Mouse (Mus musculus) T-helper 2 cell (primary cell): Measurements from ENCODE around the gene Zfp503.

Source experiments
- in situ Hi-C: fragments of 300-600 bp; cut with MboI, MseI; formaldehyde crosslinking; loops from one replicate; pipeline ENCODE4 v1.15.1; 2025; ENCODE audit warnings: high pct_unique_total_duplicates

Zfp503 gene

DNA sequence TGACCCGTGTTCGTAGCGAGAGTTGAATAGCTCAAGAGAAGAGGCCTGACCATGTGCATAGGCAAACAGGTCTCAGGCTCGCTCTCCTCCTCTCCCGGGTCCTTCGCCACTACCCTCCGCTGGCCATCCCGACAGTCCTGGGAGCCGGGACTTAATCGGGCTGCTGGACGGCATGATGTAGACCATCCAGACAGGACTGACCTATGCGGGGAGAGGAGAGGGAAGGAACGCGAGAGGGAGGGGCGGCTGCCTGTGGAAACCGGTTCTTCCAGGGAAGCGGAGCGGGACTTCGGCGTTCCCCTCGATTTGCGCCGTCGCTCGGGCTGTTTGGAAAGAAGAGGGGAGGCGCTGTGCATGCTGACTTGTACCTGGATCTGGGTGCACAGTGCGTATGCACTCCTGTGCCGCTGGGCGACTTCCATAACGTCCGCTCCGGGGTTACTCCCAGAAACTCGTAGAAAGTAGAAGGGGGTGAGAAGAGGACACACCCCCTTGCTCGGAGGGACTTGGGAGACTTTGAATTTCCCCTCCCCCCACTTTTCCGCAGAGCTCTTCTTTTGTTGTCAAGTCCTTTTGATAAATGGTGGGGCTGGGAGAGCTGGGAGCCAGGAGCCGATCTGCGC, at the start of gene Zfp503:
Gene Zfp503 (minus strand): TSS at position 311 of the 623 bp plus-strand sequence.
- in situ Hi-C loops, result no loop called here

DNA sequence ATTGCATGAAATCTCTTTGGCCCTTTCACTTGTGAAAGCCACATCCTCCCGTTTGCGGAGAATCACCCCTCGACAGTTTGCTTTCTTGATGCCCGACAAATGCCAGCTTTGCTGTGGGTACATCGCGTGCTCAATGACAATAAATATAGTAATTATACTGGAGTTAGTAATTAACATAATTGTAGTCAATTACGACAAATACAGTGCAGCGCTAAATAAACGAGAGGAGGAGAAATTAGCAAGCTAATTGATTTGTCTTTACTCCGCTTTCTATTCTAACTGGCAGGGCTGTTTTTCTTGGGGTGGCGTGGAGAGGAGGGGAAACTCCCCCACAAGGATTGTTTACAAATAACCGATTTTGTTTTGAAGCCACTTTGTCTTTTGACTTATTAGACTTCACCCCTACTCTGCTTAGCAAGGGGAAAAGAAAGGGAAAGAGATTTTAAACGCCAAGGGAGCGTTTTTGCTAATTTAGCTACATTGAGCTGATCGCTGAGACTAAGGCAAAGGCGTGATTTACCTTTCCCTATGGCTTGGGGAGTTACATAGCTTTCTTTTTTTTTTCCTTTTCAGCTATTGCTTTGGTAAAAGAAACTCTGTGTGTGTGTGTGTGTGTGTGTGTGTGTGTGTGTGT, 48.2 kb upstream of the Zfp503 start:
- in situ Hi-C loops, result no loop called here

DNA sequence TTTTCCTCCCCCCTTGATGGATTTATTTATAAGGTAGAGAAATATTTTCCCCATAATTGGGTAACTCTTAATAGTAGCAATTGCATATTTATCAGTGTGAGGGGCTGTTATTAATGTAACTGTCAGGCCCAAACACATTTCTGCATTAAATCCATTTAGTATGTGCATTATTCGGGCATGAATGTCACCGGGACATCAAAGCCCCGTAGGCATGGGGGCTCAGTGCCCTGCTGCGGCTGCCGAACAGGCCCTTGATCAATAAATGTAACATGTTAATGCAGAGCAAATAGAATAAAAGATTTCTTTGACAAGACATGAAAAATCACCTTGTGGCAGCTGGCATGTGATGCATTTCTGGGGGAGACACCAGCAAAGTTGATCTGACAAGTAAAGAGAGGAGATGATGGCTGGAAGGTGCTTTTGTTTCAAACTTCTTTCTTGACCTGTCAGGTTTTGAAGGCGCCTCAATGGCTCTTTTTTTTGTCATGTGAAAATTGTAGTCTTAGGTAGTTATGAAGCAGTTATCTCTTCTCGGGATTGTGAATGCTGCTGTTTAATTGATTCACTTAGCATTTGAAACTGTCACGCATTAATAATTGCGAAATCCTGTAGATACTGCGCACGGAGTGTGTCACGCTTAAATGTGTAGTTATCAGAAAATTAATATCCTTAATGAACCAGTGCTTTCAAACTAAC, 47.5 kb upstream of the Zfp503 start:
- in situ Hi-C loops, result no loop called here

DNA sequence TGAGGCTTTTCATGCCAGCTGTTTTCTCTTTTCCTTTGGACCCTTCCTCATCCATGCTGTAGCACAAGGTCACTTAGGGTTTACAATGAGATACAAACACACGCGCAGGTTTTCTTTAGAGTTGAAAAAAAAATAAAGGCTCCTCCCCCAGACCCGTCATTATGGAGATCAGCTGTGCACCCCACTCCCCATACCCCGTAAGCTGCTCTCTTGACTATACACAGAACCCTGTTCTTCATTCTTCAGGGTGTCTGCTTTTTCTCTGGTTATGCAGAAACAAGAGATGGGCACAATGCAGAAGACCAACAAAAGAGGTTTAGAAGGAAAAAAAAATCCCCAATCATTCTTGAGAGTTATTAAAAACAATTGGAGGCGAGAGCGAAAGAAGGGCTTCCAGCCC, 46.9 kb upstream of the Zfp503 start:
- in situ Hi-C loops, result no loop called here

DNA sequence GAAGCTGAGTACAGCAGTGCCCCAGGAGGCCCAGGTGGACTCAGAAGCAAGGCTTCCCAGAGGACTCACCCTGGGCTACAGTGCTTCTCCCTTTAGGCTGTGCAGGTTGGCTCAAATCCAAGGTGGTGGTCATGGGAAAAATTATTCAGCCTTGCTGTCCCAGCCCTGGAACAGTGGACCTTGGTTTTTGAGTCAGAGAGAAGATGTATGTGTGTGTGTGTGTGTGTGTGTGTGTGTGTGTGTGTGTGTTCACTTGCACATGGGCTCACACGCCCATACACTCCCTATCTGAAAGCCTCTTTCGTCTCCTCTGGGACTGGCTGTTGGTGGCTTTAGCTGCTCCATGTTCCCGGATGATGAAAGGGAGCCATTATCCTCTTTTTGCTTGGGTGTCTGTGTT, 46.5 kb upstream of the Zfp503 start:
- in situ Hi-C loops, result no loop called here

DNA sequence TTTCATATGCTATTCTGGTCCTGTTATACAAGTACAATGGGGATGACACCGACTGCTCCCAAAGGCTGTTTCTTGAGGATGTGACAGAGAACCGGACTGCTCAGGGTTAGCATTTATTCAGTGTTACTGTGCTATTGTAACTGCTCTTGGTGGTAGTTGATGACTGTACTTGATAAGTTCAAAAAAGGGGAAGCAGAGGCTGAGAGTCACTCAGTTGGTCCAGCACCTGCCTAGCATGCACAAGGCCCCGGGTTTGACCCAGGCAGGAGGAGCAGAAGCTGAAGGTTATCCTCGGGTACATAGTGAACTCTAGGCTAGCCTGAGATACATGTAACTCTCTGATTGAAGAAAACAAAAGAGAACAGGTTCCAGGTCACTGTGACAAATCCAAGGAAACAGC, 34.1 kb upstream of the Zfp503 start:
- in situ Hi-C loops, result loop anchor here (10.0 kb wide), 1 partner anchor 149 kb away; no protein-coding TSS in a partner anchor

DNA sequence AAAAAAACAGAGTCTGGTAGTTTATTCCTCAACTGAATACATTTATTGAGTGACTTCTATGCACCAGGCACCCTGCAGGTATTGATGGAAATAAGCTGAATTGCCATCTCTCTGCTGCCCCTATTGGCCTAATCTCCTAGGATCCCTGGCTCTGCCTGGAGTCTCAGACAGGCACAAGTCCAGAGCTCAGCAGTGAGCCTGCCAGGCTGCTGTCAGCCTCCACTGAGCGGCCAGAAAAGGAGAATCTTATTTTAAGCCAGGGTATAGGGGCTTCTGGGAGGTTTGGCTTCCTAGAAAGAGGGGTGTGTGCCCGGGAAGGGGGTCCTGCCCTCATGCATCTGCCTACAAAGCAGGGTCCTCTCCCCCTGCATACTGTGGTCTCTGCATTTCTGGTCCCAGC, 31.5 kb upstream of the Zfp503 start:
- in situ Hi-C loops, result loop anchor here (10.0 kb wide), 1 partner anchor 146 kb away; no protein-coding TSS in a partner anchor

DNA sequence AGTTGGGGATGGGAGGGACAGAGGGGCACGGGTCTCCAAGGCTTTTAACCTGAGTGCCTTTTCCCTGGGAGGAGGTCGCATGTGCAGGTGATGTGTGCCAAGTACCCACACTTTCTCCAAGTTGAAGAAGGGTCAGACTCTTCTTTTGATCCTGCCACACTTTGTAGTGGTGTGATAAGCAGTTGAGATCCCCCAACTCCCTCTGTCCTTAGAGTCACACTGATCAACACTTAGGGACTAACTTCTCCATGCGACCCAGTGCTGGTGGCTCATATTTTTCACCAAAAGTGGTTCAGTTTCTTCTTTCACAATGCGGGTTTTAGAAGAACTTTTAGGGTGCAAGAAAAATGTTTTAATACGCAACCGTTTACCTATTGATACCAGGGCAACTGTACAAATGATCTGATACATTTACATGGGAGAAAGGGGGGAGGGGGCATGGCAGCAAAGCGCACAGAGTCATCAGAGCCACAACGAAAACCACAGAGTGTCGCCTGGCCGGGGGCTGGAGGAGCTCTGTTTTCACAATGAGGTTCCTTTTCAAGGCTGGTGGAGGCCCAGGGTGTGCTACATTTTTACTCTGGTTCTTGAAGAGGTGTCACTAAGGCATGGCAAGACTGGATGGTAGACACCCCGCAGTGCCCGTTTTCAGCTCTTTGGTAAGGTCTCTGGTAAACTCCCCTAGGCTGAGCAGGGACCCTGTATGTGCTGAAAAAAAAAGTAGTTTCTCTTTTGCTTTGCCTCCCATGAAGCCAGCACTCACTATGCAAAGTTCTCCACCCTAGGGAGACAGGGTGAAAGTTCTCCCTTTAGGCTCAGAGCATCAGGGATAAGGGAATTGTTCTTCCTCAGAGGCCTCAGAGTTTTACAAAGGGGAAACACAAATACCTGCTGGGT, 30.8 kb upstream of the Zfp503 start:
- in situ Hi-C loops, result loop anchor here (10.0 kb wide), 1 partner anchor 145 kb away; no protein-coding TSS in a partner anchor

DNA sequence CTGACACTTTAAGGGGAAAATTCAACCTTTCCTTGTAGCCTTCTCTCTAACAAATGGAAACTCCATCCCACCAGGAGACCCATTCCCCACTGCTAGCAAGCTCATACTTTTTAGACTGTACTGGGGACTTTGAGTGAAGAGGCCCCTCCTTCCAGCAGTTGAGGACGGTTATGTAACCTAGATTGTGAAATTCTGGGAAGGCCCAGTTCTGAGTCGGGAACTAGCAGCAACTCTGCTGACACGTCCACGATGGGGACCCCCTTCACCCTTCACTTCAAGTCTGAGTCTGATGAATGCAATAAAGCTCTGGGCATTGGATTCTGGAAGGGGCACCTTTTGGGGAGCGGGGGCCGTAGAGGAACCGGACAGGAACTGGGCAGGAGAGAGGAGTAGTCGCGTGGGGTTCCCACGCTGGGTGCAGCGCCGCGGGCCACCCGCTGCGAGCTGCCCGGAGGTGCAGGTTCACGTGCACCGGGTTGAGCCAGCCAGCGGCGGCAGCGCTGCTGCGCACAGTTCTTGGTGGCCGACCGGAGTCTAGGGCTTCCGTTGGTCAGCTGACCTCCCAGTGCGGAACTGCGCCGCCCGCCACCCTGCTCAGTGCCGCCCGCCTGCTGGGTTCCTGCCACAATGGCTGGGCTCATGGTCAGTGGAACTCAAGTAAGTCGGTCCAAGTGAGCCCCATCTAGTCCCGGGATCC, 30.0 kb upstream of the Zfp503 start, which contains the start of gene Lrmda:
Gene Lrmda (plus strand): TSS at position 461 of the 697 bp plus-strand sequence.
- in situ Hi-C loops, result no loop called here

DNA sequence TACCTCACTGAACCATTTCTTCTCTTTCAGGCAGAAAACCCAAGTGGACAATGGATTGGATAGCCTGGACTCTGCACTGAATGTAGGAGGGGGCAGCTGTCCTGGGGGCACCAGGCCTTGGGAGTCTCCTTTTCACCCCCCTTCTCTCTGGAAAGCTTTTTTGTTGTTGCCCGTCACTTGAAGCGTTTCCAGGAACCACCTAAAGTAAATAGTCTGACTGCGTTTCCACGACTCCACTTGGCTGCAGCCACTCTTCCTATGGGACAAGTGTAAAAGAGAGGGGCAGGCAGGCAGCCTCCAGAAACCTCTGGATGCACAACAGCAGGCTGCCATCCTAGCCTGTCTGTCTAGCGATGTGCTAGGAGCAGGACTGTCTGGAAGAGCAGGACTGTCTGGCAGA, 27.6 kb upstream of the Zfp503 start:
- in situ Hi-C loops, result no loop called here

DNA sequence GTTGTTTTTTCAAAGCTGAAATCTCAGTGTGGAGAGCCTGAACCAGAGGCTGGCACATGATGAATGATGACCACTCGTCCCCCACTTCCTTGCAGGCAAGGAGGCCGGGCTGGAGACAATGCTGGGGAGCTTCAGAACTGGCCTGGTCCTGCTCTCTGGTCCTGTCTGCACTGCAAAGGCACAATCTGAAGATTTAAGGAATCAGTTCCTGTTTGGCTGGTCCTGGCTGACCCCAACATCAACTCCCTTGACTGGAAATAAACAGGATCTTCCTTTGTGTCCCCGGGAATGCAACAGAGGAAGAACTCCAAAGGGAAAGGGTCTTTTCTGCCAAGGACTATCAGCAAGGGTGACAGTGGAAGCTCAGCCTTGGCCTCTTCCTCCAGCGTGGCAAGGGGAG, 25.4 kb upstream of the Zfp503 start:
- in situ Hi-C loops, result no loop called here

DNA sequence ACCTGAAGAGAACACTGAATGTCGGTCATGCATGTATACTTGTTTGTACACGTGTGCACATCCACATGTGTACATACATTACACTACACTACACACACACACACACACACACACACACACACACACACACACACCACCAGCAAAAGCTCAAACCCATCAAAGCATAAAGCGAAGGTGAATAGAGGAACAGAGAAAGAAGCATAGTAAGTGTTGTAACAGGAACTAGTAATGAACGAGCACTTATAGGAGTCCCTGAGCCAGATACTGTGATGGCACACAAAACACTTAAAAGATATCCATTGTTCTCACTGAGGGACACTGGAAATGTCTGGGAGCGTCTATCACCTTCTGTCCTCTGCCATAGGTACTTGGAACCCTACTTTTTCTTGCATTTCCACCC, 24.9 kb upstream of the Zfp503 start:
- in situ Hi-C loops, result no loop called here

DNA sequence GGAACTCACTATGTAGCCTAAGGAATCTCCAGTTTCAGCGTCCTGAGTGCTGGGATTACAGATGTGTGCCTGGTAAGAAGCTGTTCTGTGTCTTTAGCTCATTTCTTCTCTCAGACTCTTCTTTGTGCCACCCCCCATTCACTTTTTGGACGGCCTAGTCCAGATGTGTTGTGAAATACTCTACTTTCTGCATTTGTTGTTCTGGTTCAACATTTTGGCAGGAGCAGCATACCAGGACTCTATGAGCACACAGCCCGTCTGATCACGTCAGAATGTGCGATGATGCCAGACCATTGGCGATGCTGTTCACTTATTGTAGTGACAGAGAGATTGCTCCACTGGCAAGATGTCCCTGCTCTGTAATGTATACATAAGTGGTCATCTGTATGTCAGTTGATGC, 17.6 kb upstream of the Zfp503 start:
- in situ Hi-C loops, result no loop called here

DNA sequence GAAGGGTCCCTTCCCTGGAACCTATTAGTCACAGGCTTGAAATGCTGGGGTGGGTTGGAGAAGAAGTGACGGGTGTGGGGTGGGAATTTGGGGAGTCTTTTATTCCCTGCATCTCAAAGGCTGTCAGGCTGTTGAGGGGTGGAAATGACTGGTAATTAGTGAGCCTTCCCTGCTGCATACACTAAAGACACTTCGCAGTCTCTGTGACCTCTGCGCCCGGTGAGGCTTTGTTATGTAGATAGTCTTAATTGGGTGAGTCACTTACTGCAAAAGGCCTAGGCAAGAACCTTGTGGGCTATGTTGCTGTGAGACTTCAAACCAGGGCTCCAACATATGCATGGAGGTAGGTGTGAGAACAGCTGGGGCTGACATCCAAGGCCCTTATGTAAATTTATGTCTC, 15.5 kb upstream of the Zfp503 start:
- in situ Hi-C loops, result no loop called here

DNA sequence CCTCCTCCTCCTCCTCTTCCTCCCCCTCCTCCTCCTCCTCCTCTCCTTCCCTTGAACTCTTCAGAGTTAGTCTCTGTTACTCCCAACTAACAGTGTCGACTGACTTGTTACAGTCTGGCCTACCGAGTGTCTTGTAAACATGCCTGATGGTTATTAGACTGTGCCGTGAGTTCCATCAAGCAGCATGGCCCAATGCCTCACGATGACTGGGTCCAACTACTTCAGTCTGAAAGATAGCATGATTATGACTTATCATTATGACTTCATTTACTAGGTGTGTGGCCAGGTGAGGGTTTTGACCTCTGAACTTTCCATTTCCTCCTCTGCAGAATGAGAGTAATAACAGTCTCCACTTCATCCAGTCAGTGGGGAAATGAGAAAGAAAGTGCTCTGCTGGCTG, 14.2 kb upstream of the Zfp503 start:
- in situ Hi-C loops, result no loop called here

DNA sequence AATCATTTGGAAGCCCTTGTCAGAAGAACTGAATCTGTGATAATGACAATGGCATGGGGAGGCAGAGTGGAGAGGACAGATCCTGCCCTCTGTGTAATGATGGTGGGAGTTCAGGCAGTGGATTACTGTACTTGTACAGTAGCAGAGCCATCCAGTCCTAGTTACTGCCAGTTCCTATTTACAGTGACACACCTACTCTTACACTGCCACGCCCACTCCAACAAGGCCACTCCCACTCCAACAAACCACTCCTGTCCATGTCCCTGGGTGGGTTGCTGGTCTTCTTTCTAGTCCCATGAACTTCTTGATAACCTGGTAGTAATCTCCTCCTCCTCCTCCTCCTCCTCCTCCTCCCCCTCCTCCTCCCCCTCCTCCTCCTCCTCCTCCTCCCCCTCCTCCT, 13.8 kb upstream of the Zfp503 start:
- in situ Hi-C loops, result no loop called here

DNA sequence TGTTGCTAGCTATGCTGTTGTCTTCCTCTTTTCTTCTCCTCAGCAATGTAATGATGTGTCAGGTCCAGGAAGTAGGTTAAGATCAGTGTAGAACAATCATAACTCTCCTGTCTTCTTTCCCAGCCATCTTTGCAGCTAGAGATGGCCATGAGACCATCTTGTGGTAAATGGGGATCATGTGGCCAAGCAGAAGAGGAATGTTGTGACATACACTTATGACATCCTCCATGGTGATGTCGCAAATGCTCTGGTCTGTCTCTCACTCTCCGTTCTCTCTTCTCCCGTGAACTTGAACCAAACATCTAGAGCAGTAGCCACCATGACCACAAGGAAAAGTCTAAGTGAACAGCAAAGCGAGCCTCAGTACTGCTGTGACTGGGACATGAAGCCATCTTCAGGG, 10.2 kb upstream of the Zfp503 start:
- in situ Hi-C loops, result no loop called here

DNA sequence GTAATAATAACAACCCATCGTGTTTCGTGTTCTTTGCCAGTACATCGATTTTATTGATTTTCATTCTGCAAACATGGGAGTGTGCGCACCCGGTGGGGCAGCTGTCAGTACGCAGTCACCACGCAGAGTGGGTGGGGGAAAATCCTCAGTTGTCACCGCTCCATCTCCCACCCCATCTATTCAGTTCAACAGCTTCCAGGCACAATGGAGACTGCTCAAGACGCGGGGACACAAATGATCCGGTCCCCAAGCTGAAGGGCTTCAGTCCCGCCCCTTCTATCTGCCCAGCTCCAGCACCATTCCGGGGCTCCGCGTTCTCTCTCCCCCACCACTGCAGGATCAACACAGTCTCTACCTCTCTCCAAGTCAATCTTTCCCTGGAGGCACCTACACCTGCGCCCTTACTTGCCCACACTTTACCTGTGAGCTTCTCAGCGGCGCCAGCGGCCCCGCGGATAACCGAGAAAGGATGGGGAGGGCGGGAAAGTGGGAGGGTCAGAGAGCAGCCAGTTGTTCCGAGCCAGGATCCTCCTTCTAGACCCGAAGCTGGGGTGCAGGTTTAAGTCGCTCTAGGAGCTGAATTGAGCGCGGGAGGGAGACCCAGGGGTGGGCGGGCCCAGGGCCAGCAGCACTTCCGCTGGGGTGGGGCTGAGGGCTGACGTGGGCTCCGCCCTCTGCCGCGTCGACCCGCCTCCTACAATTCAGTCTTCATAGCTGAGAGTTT, 5.8 kb upstream of the Zfp503 start:
- in situ Hi-C loops, result no loop called here

DNA sequence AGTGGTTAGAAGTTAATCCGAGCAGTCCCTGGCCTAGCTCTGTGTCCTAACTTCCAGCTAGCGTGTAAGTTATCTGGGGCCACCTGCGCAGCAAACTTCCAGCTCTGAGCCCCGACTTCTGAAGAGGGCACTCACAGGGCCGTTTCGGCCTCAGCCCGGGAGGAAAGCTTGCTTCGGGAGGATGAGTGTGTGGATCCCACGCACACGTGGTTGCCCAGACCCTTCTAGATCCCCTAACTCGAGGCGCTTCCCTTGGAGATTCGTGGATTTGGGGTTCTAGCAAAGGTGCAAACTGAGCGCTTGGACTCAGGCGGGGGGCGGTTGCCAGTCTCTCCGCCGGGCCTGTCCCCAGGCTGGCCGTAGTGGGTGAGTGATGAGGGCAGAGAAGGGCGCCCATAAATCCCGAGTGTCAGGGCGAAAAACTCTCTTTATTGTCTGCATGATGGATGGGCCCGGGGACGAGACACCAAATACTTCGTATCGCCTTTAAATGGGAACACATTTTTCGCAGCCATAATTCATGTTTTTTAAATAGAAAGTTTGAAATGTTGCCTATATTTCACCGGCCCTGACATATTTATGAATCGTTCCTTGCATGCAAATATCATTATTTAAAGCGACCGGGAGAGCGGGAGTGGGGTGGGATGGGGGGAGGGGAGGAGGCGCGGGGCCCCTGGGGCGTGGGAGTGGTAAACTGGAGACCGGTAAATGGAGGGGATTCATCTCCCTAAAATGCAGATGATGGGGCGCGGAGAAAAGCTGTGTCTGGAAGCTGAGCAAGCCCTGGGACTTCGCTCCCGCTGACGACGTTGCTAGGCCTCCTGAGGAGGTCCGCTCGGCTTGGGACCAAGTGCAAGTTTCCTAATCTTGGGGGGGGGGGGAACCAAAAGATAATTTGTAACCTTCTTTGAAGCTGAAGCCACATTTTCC, 4.9 kb upstream of the Zfp503 start:
- in situ Hi-C loops, result no loop called here
